Mouse (Mus musculus) Muller cell, postnatal 12 days (primary cell): Measurements from ENCODE around the gene Txn2.
A peak's percentile ranks its signal among the peaks of the same experiment; 100 is the strongest.

Experiments used
- DNase-seq: peaks from one replicate; pipeline ENCODE4 v3.0.0-alpha.2; 2015; ENCODE audit errors: inconsistent ontology term

The Txn2 gene

GRCm38 (mm10) chr15:77907646-77908518 lies 20.9 kb downstream of the Txn2 start:
- no peak for DNase-seq

- DNase-seq = no peak
Measured at GRCm38 (mm10) chr15:77906545-77906944, 22.3 kb downstream of the Txn2 start.

- DNase-seq = no peak
Measured at GRCm38 (mm10) chr15:77906081-77906480, 22.7 kb downstream of the Txn2 start.

- peak; percentile 83 for DNase-seq
Measured at GRCm38 (mm10) chr15:77905275-77905970, 23.4 kb downstream of the Txn2 start.

- no peak for DNase-seq
Measured at GRCm38 (mm10) chr15:77904363-77904892, 24.4 kb downstream of the Txn2 start.

GRCm38 (mm10) chr15:77903176-77903575 lies 25.6 kb downstream of the Txn2 start:
- DNase-seq = no peak

GRCm38 (mm10) chr15:77894926-77895325 lies 33.9 kb downstream of the Txn2 start:
- DNase-seq = no peak

- peak; percentile 62 for DNase-seq
Measured at GRCm38 (mm10) chr15:77893292-77893691, 35.5 kb downstream of the Txn2 start.

GRCm38 (mm10) chr15:77892420-77892819 lies 36.4 kb downstream of the Txn2 start:
- DNase-seq = no peak

GRCm38 (mm10) chr15:77891766-77892165 lies 37.0 kb downstream of the Txn2 start:
- no peak for DNase-seq

GRCm38 (mm10) chr15:77889761-77890422 lies 38.9 kb downstream of the Txn2 start:
- no peak for DNase-seq

- DNase-seq = peak; percentile 94
Measured at GRCm38 (mm10) chr15:77888286-77888685, 40.5 kb downstream of the Txn2 start.

GRCm38 (mm10) chr15:77887093-77887488 lies 41.7 kb downstream of the Txn2 start:
- DNase-seq = peak; percentile 37

- DNase-seq = no peak
Measured at GRCm38 (mm10) chr15:77886369-77887092, 42.3 kb downstream of the Txn2 start.

GRCm38 (mm10) chr15:77885945-77886344 lies 42.9 kb downstream of the Txn2 start:
- no peak for DNase-seq

GRCm38 (mm10) chr15:77885159-77885558 lies 43.6 kb downstream of the Txn2 start:
- no peak for DNase-seq

- DNase-seq = no peak
Measured at GRCm38 (mm10) chr15:77883697-77884010, 45.2 kb downstream of the Txn2 start.

- DNase-seq = peak; percentile 77
Measured at GRCm38 (mm10) chr15:77882797-77883696, 45.8 kb downstream of the Txn2 start.

- no peak for DNase-seq
Measured at GRCm38 (mm10) chr15:77882297-77882696, 46.5 kb downstream of the Txn2 start.

GRCm38 (mm10) chr15:77881698-77882097 lies 47.1 kb downstream of the Txn2 start:
- DNase-seq = no peak

- no peak for DNase-seq
Measured at GRCm38 (mm10) chr15:77880738-77881137, 48.1 kb downstream of the Txn2 start.
